Mouse (Mus musculus) adrenal gland, adult 18-20 months (tissue): ENCODE measurements around the gene Zfp365. TPM values are rescaled to one million over a fixed set of nuclear protein-coding genes. Genes with fewer than 3 reads are reported as not detected.

Experiments used
- DNase-seq, 2 experiments: peaks; one replicate each; pipeline ENCODE4 v3.0.0; 2021 to 2022; ENCODE audit warnings: low spot score in 2 of 2
- total RNA-seq, 2 experiments: library from RNA; stranded (reverse); gene quantifications; 1 replicate in 1 of 2; 2 replicates in 1 of 2; pipeline ENCODE4 v1.2.3; 2021

Gene Zfp365
- total RNA-seq, 2 experiments from 2014 or later: 1.9 to 2.6 TPM

GRCm38 (mm10) chr10:67852411-67852810 lies 60.1 kb downstream of the Zfp365 start:
- DNase-seq: no peak

- DNase-seq: no peak
These were observed 61.4 kb downstream of the Zfp365 start for GRCm38 (mm10) chr10:67851079-67851478.

- no peak for DNase-seq
These were observed 66.3 kb downstream of the Zfp365 start for GRCm38 (mm10) chr10:67846016-67846650.

- DNase-seq: no peak
These were observed 70.9 kb downstream of the Zfp365 start for GRCm38 (mm10) chr10:67841596-67841995.

GRCm38 (mm10) chr10:67840735-67841134 lies 71.7 kb downstream of the Zfp365 start:
- no peak for DNase-seq

GRCm38 (mm10) chr10:67839156-67839555 lies 73.3 kb downstream of the Zfp365 start:
- DNase-seq: no peak

GRCm38 (mm10) chr10:67836426-67836825 lies 76.0 kb downstream of the Zfp365 start:
- no peak for DNase-seq

Other genes with a start within 250 kb of the Zfp365 start
- gene Rtkn2, start 66.9 kb upstream of the Zfp365 start, total RNA-seq: under 1 TPM; 0.13 to 0.27 TPM